Mouse (Mus musculus) embryonic facial prominence, embryonic 10.5 days (tissue): ENCODE measurements around the gene Gstp2. TPM values are rescaled to one million over a fixed set of nuclear protein-coding genes. Genes with fewer than 3 reads are reported as not detected.
"Not testable (repeated sequence)": the region's sequence is repeated elsewhere in the genome, so short reads cannot be mapped to it uniquely, and the experiment has no call there.

Experiments
- DNase-seq: peaks from one replicate; pipeline ENCODE4 v3.0.0-alpha.2; 2017; ENCODE audit warnings: low spot score
- H3K27ac ChIP-seq: fragments of 300-500 bp; sonication (generic); replicated peaks from 2 replicates; pipeline ENCODE4 v1.5.1; 2016; ENCODE audit warnings: mild to moderate bottlenecking
- H3K27me3 ChIP-seq: fragments of 300-500 bp; sonication (generic); replicated peaks from 2 replicates; pipeline ENCODE4 v1.6.1; 2016; ENCODE audit warnings: low read depth, mild to moderate bottlenecking; ENCODE audit not compliant: poor library complexity, severe bottlenecking
- H3K36me3 ChIP-seq: fragments of 300-500 bp; sonication (generic); replicated peaks from 2 replicates; pipeline ENCODE4 v1.6.1; 2016; ENCODE audit warnings: mild to moderate bottlenecking, moderate library complexity
- H3K4me1 ChIP-seq: fragments of 300-500 bp; sonication (generic); 2 replicates; pipeline ENCODE4 v1.6.1; 2016
- H3K4me3 ChIP-seq: fragments of 300-500 bp; sonication (generic); 2 replicates; pipeline ENCODE4 v1.5.1; 2016; ENCODE audit warnings: mild to moderate bottlenecking, moderate library complexity
- H3K9me3 ChIP-seq: fragments of 300-500 bp; sonication (generic); 2 replicates; pipeline ENCODE4 v1.6.1; 2016; ENCODE audit warnings: mild to moderate bottlenecking
- WGBS: fragments of 180-500 bp; shearing (Covaris S2); methylation state at CpG from one replicate; pipeline ENCODE4 v1.1.7; 2016; 5-methylcytosine and 5-hydroxymethylcytosine counted together
- polyA plus RNA-seq: library from polyadenylated mRNA; unstranded; fragments of >200 nt; fragmentation: Nextera tagmentation; extraction: Ambion mirVana; gene quantifications from 2 replicates; pipeline ENCODE4 v1.2.1, GENCODE M21; 2016

Gstp2 gene
- polyA plus RNA-seq, 1 experiment from 2014 or later, result 3.7 TPM

GRCm38 (mm10) chr19:4037154-4037787 is 8.6 kb downstream of the Gstp2 start:
- peak overlapping the region; percentile 73 for H3K4me3 ChIP-seq
- H3K27ac ChIP-seq, result peak overlapping the region; percentile 92
- 31% methylated on average over 8 of the region's 8 CpGs for WGBS
- not testable (repeated sequence) for DNase-seq, H3K9me3 ChIP-seq, H3K27me3 ChIP-seq
- peaks cover 13% of the 10 kb centered on the region for H3K36me3 ChIP-seq
- peaks cover 27% of the 10 kb centered on the region for H3K4me1 ChIP-seq

GRCm38 (mm10) chr19:4036327-4037045 is 9.3 kb downstream of the Gstp2 start:
- Histone ChIP-seq H3K27ac (peak overlapping the region; percentile 41; the same call in 1 of the 2 replicates), H3K27me3 (no peaks in the 10 kb centered on the region), H3K4me3 (peak overlapping the region; percentile 27; the same call in 1 of the 2 replicates), H3K4me1 (peaks cover 24% of the 10 kb centered on the region), H3K36me3 (peaks cover 13% of the 10 kb centered on the region), H3K9me3 (no peaks in the 10 kb centered on the region)
- WGBS, result 74% methylated on average over 12 of the region's 12 CpGs
- no peak for DNase-seq

- peaks cover 24% of the 10 kb centered on the region for H3K4me1 ChIP-seq
- H3K27me3 ChIP-seq, result no peaks in the 10 kb centered on the region
- H3K9me3 ChIP-seq, result no peaks in the 10 kb centered on the region
- H3K27ac ChIP-seq, result no peak overlapping the region
- H3K36me3 ChIP-seq, result peaks cover 13% of the 10 kb centered on the region
- 69% methylated on average over 5 of the region's 5 CpGs for WGBS
- no peak overlapping the region for H3K4me3 ChIP-seq
- DNase-seq, result no peak
Observed at GRCm38 (mm10) chr19:4033742-4034141, 12.1 kb downstream of the Gstp2 start.

GRCm38 (mm10) chr19:4033298-4033697 is 12.5 kb downstream of the Gstp2 start:
- Histone ChIP-seq H3K27me3 (no peaks in the 10 kb centered on the region), H3K4me3 (no peak overlapping the region), H3K36me3 (peaks cover 13% of the 10 kb centered on the region), H3K4me1 (peaks cover 22% of the 10 kb centered on the region), H3K27ac (no peak overlapping the region), H3K9me3 (no peaks in the 10 kb centered on the region)
- no peak for DNase-seq
- 79% methylated on average over 3 of the region's 3 CpGs for WGBS

GRCm38 (mm10) chr19:4032668-4033067 is 13.2 kb downstream of the Gstp2 start:
- WGBS, result 56% methylated on average over 7 of the region's 7 CpGs
- Histone ChIP-seq H3K27ac (no peak overlapping the region), H3K4me1 (peaks cover 16% of the 10 kb centered on the region), H3K9me3 (no peaks in the 10 kb centered on the region), H3K4me3 (no peak overlapping the region), H3K27me3 (no peaks in the 10 kb centered on the region), H3K36me3 (peaks cover 13% of the 10 kb centered on the region)
- DNase-seq, result no peak

- peaks cover 5% of the 10 kb centered on the region for H3K4me1 ChIP-seq
- no peak for DNase-seq
- H3K27me3 ChIP-seq, result no peaks in the 10 kb centered on the region
- no peak overlapping the region for H3K27ac ChIP-seq
- no peak overlapping the region for H3K4me3 ChIP-seq
- peaks cover 6% of the 10 kb centered on the region; the same call in 1 of the 2 replicates for H3K9me3 ChIP-seq
- H3K36me3 ChIP-seq, result no peaks in the 10 kb centered on the region
Observed at GRCm38 (mm10) chr19:4027576-4027975, 18.2 kb downstream of the Gstp2 start.

- WGBS, result 77% methylated on average over 7 of the region's 7 CpGs
- Histone ChIP-seq H3K4me1 (peaks cover 17% of the 10 kb centered on the region), H3K27ac (no peak overlapping the region), H3K36me3 (no peaks in the 10 kb centered on the region), H3K4me3 (no peak overlapping the region), H3K27me3 (no peaks in the 10 kb centered on the region), H3K9me3 (peaks cover 6% of the 10 kb centered on the region; the same call in 1 of the 2 replicates)
- no peak for DNase-seq
Observed at GRCm38 (mm10) chr19:4023185-4023584, 22.6 kb downstream of the Gstp2 start.

- H3K36me3 ChIP-seq, result no peaks in the 10 kb centered on the region
- no peak overlapping the region for H3K4me3 ChIP-seq
- peak; percentile 70 for DNase-seq
- H3K4me1 ChIP-seq, result peaks cover 23% of the 10 kb centered on the region; the same call in 1 of the 2 replicates
- H3K27ac ChIP-seq, result peak overlapping the region; percentile 57
- WGBS, result 37% methylated on average over 18 of the region's 18 CpGs
- no peaks in the 10 kb centered on the region for H3K27me3 ChIP-seq
- no peaks in the 10 kb centered on the region for H3K9me3 ChIP-seq
Observed at GRCm38 (mm10) chr19:4018743-4019583, 26.9 kb downstream of the Gstp2 start.

GRCm38 (mm10) chr19:4017921-4018587 is 27.8 kb downstream of the Gstp2 start:
- no peaks in the 10 kb centered on the region for H3K9me3 ChIP-seq
- 64% methylated on average over 10 of the region's 10 CpGs for WGBS
- H3K36me3 ChIP-seq, result no peaks in the 10 kb centered on the region
- H3K27ac ChIP-seq, result no peak overlapping the region
- H3K27me3 ChIP-seq, result no peaks in the 10 kb centered on the region
- no peak for DNase-seq
- H3K4me3 ChIP-seq, result no peak overlapping the region
- peaks cover 31% of the 10 kb centered on the region for H3K4me1 ChIP-seq

GRCm38 (mm10) chr19:4015635-4016034 is 30.2 kb downstream of the Gstp2 start:
- Histone ChIP-seq H3K27ac (no peak overlapping the region), H3K4me3 (no peak overlapping the region), H3K36me3 (peaks cover 4% of the 10 kb centered on the region), H3K27me3 (no peaks in the 10 kb centered on the region), H3K4me1 (peaks cover 44% of the 10 kb centered on the region), H3K9me3 (no peaks in the 10 kb centered on the region)
- no peak for DNase-seq
- WGBS, result 54% methylated on average over 5 of the region's 5 CpGs

- Histone ChIP-seq H3K4me1 (peaks cover 44% of the 10 kb centered on the region), H3K27ac (0 out of 2 replicates have a peak overlapping the region, but pooled peaks have one; percentile 42), H3K27me3 (no peaks in the 10 kb centered on the region), H3K36me3 (peaks cover 12% of the 10 kb centered on the region), H3K4me3 (no peak overlapping the region), H3K9me3 (no peaks in the 10 kb centered on the region)
- no peak for DNase-seq
Observed at GRCm38 (mm10) chr19:4014802-4015201, 31.0 kb downstream of the Gstp2 start.

- WGBS, result 17% methylated on average over 9 of the region's 9 CpGs
- Histone ChIP-seq H3K27me3 (no peaks in the 10 kb centered on the region), H3K9me3 (no peaks in the 10 kb centered on the region), H3K36me3 (peaks cover 29% of the 10 kb centered on the region), H3K4me1 (peaks cover 31% of the 10 kb centered on the region), H3K27ac (peak overlapping the region; percentile 45), H3K4me3 (peak overlapping the region; percentile 86)
- DNase-seq, result no peak
Observed at GRCm38 (mm10) chr19:4013066-4013465, 32.8 kb downstream of the Gstp2 start.
